Mouse (Mus musculus) heart, postnatal 25 days (tissue): ENCODE measurements around the gene Cmtr2. TPM values are rescaled to one million over a fixed set of nuclear protein-coding genes. Genes with fewer than 3 reads are reported as not detected.

Experiments
- DNase-seq: peaks from one replicate; pipeline ENCODE4 v3.0.0; 2022; ENCODE audit warnings: low spot score
- intact Hi-C: fragments of 180-260 bp; cut with DNase I; formaldehyde crosslinking; loops from one replicate; pipeline ENCODE4 v1.15.1; 2025
- total RNA-seq, 2 experiments: library from RNA; stranded (reverse); gene quantifications; 2 replicates each; pipeline ENCODE4 v1.2.3; 2021

Cmtr2 gene
- total RNA-seq, 2 experiments from 2014 or later = 2.6 to 2.8 TPM

GRCm38 (mm10) chr8:110244566-110244965 is 29.1 kb downstream of the Cmtr2 start:
- intact Hi-C loops = no loop called here
- DNase-seq = no peak

GRCm38 (mm10) chr8:110247238-110247637 is 31.8 kb downstream of the Cmtr2 start:
- intact Hi-C loops = no loop called here
- no peak for DNase-seq

GRCm38 (mm10) chr8:110253986-110254385 is 38.5 kb downstream of the Cmtr2 start:
- DNase-seq = no peak
- intact Hi-C loops = no loop called here

GRCm38 (mm10) chr8:110265796-110266305 is 50.4 kb downstream of the Cmtr2 start:
- intact Hi-C loops = no loop called here
- no peak for DNase-seq

GRCm38 (mm10) chr8:110266741-110267140 is 51.3 kb downstream of the Cmtr2 start, which contains the start of gene Hydin:
Gene Hydin, plus strand, starts transcription at chr8:110266977.
- intact Hi-C loops = no loop called here
- DNase-seq = no peak

- intact Hi-C loops = no loop called here
- DNase-seq = no peak
These were observed 51.8 kb downstream of the Cmtr2 start for GRCm38 (mm10) chr8:110267268-110267667.

- intact Hi-C loops = no loop called here
- DNase-seq = no peak
These were observed 55.2 kb downstream of the Cmtr2 start for GRCm38 (mm10) chr8:110270659-110271058.

- intact Hi-C loops = no loop called here
- DNase-seq = no peak
These were observed 57.9 kb downstream of the Cmtr2 start for GRCm38 (mm10) chr8:110273394-110273793.

Other genes starting within 250 kb of the Cmtr2 start
- gene Tat, start 225.2 kb upstream of the Cmtr2 start, total RNA-seq = under 1 TPM; 0.78 to 0.83 TPM
- 1 to 10 TPM; 3.6 to 5.8 TPM for gene Chst4, start 175.9 kb upstream of the Cmtr2 start, total RNA-seq
- 1 to 10 TPM; 6.3 to 7.4 TPM for gene Zfp612, start 135.9 kb upstream of the Cmtr2 start, total RNA-seq
- gene Gm21964, start 114.5 kb upstream of the Cmtr2 start, total RNA-seq = not detected
- gene Gm17720, start 112.9 kb upstream of the Cmtr2 start, total RNA-seq = not detected
- gene Calb2, start 47.5 kb upstream of the Cmtr2 start, total RNA-seq = not detected
- gene Hydin, start 51.3 kb downstream of the Cmtr2 start, total RNA-seq = under 1 TPM; 0.08 TPM